Mouse (Mus musculus): ENCODE measurements around the gene Meox1. TPM values are rescaled to one million over a fixed set of nuclear protein-coding genes. Genes with fewer than 3 reads are reported as not detected.

Meox1 gene
- polyA plus RNA-seq, 1 experiment from 2014 or later, result 0.90 TPM

Other genes starting within 250 kb of the Meox1 start
- 5.6 and 5.9 TPM in 2 replicates for gene Arl4d, start 228.8 kb downstream of the Meox1 start, polyA plus RNA-seq (2014; fragmentation: Nextera tagmentation; extraction: Ambion mirVana)
- gene Dhx8, start 161.5 kb downstream of the Meox1 start, polyA plus RNA-seq (2014; fragmentation: Nextera tagmentation; extraction: Ambion mirVana), result 29.3 and 30.5 TPM in 2 replicates
- gene Etv4, start 109.0 kb downstream of the Meox1 start, polyA plus RNA-seq (2014; fragmentation: Nextera tagmentation; extraction: Ambion mirVana), result 12.2 and 12.6 TPM in 2 replicates
- gene Sost, start 72.6 kb upstream of the Meox1 start, polyA plus RNA-seq (2014; fragmentation: Nextera tagmentation; extraction: Ambion mirVana), result not detected in 2 replicates
- not detected in 2 replicates for gene Cfap97d1, start 89.9 kb upstream of the Meox1 start, polyA plus RNA-seq (2014; fragmentation: Nextera tagmentation; extraction: Ambion mirVana)
- 24.0 and 24.7 TPM in 2 replicates for gene Dusp3, start 92.6 kb upstream of the Meox1 start, polyA plus RNA-seq (2014; fragmentation: Nextera tagmentation; extraction: Ambion mirVana)
- 53.5 and 57.2 TPM in 2 replicates for gene Mpp3, start 134.1 kb upstream of the Meox1 start, polyA plus RNA-seq (2014; fragmentation: Nextera tagmentation; extraction: Ambion mirVana)
- gene Cd300lg, start 147.1 kb upstream of the Meox1 start, polyA plus RNA-seq (2014; fragmentation: Nextera tagmentation; extraction: Ambion mirVana), result 0.27 TPM in 1 of 2 replicates, not detected in the other
- 24.3 and 24.6 TPM in 2 replicates for gene Mpp2, start 194.1 kb upstream of the Meox1 start, polyA plus RNA-seq (2014; fragmentation: Nextera tagmentation; extraction: Ambion mirVana)
- gene Ppy, start 206.9 kb upstream of the Meox1 start, polyA plus RNA-seq (2014; fragmentation: Nextera tagmentation; extraction: Ambion mirVana), result not detected in 2 replicates
- 4.3 and 4.4 TPM in 2 replicates for gene Pyy, start 213.5 kb upstream of the Meox1 start, polyA plus RNA-seq (2014; fragmentation: Nextera tagmentation; extraction: Ambion mirVana)

All from hindbrain, embryonic 14.5 days (tissue).